Mouse (Mus musculus) granulocyte monocyte progenitor cell, adult 5-6 weeks (primary cell): ENCODE data around the gene Impdh1. TPM values are rescaled to one million over a fixed set of nuclear protein-coding genes. Genes with fewer than 3 reads are reported as not detected.

Experiments
- ATAC-seq: replicated peaks from 2 replicates; pipeline ENCODE4 v1.8.0; 2016; ENCODE audit warnings: mild to moderate bottlenecking, moderate TSS enrichment, inconsistent platforms; ENCODE audit not compliant: poor library complexity, severe bottlenecking
- total RNA-seq, 2 experiments: library from RNA; stranded (forward) in 1 of 2; stranded (reverse) in 1 of 2; fragments of 200-712, 200-1000 nt in 1 of 2; fragments of >200 nt in 1 of 2; fragmentation: Nextera tagmentation in 1 of 2; gene quantifications; 2 replicates each; pipeline ENCODE4 v1.2.3; 2014 to 2017

Gene Impdh1
- 109 and 124 TPM in 2 replicates for total RNA-seq (2014; fragmentation: Nextera tagmentation)
- total RNA-seq (2017): 110 and 120 TPM in 2 replicates

- peak; percentile 55 for ATAC-seq
These were observed at the start of gene Impdh1 for GRCm38 (mm10) chr6:29215881-29216501. Gene Impdh1 (minus strand): TSS chr6:29216364.

GRCm38 (mm10) chr6:29264456-29264781 lies 48.3 kb upstream of the Impdh1 start:
- ATAC-seq: peak; percentile 95

- no peak for ATAC-seq
These were observed 47.7 kb upstream of the Impdh1 start for GRCm38 (mm10) chr6:29263650-29264455.

DNA sequence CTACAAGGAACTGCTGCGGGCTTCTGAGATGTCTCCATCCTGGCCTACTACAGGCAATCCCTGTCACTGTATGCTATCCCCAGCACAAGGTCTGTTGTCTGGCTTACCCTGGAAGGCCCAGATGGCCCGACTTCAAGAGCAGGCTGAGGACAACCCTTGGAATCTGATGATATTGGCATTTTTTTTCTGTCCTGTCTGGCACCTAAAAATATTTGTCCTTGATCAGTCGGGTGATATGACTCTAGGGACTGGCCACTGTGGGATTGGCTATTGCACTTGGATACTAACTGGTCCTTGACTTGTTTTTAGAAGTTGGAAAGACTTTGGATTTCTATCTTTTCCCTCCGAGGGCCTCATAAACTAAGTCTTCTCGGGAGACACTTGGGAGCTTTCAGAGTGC lies 45.7 kb upstream of the Impdh1 start:
- no peak for ATAC-seq

DNA sequence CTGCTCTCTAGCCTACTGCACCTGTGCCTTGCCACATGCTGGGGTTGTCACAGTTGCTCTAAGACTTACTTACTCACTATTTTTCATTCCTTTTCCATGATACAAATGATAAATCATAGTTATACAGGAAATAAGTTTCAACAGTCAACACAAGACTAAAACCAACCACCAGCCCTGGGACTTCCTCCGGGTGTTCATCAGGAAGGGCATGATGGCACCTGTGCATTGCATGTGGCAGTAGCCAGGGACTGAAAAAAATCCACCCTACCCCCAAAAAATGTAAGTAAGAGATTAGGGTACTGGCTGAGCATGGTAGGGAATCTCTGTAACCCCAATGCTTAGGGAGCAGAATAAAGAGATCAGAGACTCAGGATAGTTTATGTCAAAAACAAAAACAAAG lies 43.3 kb upstream of the Impdh1 start:
- ATAC-seq: 0 out of 2 replicates have a peak, but pooled peaks have one; percentile 25

DNA sequence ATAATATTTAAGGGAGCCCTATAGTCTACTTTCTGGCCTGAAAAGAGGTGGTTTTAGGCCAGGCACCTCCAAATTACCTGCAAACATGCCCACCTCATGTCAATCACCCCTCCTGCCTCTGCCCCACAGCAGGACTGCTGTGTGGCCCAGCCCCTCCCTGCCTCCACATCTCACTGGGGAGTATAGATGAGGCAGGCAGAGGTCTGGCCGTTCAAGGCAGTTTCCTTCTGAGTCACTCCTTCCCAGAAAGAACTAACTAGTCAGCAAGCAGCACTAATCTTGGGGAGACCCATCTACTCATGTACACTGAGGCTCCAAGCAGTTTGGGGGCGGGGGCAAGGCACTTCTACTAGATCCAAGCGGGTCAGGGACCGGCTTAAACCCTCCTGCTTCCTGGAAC lies 30.9 kb upstream of the Impdh1 start:
- no peak for ATAC-seq

- ATAC-seq: 0 out of 2 replicates have a peak, but pooled peaks have one; percentile 9
These were observed 30.4 kb upstream of the Impdh1 start for GRCm38 (mm10) chr6:29246585-29246984.

GRCm38 (mm10) chr6:29246183-29246582 lies 30.0 kb upstream of the Impdh1 start:
- ATAC-seq: no peak

- ATAC-seq: peak; percentile 94
These were observed 29.3 kb upstream of the Impdh1 start for GRCm38 (mm10) chr6:29245272-29246120.

DNA sequence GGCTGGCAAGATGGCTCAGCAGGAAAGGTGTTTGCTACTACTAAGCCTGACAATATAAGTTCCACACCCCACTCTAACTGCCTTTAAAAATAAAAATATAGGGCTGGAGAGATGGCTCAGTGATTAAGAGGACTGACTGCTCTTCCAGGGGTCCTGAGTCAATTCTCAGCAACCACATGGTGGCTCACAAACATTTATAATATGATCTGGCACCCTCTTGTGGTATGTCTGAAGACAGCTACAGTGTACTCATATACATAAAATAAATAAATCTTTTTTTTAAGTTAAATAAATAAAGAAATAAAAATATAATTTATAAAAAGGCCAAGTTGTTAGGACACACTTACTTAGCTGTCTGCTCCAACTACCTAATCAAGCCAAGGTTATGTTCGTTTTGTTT lies 26.1 kb upstream of the Impdh1 start:
- no peak for ATAC-seq

- peak; percentile 32; the same call in 1 of the 2 replicates for ATAC-seq
These were observed 25.5 kb upstream of the Impdh1 start for GRCm38 (mm10) chr6:29241697-29242096.

- peak; percentile 58 for ATAC-seq
These were observed 24.6 kb upstream of the Impdh1 start for GRCm38 (mm10) chr6:29240806-29241205.

DNA sequence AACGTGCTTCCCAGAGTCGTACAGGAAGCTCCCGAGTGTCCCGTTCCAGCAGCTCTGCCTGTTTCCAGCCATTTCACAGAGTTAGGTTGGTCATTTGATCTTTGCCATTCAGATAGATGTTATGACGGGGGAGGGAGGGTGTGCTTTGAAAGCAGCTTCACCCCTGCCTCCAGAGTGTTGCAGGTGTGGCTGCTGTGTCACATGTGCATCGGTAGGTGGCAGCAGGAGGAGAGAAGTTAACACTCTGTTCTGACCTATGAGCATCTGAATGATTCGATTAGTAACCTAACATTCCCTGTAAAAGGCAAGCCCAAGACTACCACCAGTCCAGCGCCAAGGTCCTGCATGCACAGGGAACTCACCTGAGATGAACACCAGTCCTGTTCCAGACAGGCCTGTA lies 18.1 kb upstream of the Impdh1 start:
- ATAC-seq: peak; percentile 45

GRCm38 (mm10) chr6:29233710-29234109 lies 17.5 kb upstream of the Impdh1 start:
- no peak for ATAC-seq

DNA sequence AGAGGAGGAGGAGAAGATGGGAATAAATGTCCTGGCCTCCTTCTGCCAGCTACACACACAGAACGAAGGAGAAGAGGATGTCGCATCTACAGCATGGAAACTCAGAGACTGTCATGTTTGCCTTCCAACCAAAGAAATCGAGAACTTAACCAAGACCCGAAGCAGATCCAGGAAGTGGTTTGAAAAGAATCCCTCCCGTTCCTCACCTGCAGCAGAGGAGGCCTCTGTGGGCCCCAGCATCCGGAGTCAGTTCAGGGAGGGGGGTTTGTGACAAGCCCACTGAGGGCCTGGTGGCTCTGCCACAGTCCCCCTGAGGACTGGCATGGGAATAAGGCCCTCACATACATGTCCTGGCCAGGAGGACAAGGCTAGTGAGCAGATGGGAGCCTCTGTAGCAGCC lies 16.2 kb upstream of the Impdh1 start:
- peak; percentile 54 for ATAC-seq

- 0 out of 2 replicates have a peak, but pooled peaks have one; percentile 17 for ATAC-seq
These were observed 15.6 kb upstream of the Impdh1 start for GRCm38 (mm10) chr6:29231799-29232198.

- ATAC-seq: no peak
These were observed 14.2 kb upstream of the Impdh1 start for GRCm38 (mm10) chr6:29230386-29230785.

- no peak for ATAC-seq
These were observed 13.2 kb upstream of the Impdh1 start for GRCm38 (mm10) chr6:29229265-29229913.

DNA sequence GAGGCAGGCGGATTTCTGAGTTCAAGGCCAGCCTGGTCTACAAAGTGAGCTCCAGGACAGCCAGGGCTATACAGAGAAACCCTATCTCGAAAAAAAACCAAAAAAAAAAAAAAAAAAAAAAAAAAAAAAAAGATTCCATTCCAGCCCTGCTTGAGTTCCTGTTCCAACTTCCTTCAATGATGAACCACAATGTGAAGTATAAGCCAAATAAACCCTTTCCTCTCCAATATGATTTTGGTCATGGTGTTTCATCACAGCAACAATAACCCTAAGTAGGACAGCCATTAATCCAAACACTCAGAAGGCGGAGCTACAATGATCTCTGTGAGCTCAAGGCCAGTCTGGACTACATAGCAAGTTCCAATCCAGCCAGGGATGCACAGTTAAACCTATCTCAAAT lies 1.6 kb upstream of the Impdh1 start:
- 0 out of 2 replicates have a peak, but pooled peaks have one; percentile 16 for ATAC-seq

DNA sequence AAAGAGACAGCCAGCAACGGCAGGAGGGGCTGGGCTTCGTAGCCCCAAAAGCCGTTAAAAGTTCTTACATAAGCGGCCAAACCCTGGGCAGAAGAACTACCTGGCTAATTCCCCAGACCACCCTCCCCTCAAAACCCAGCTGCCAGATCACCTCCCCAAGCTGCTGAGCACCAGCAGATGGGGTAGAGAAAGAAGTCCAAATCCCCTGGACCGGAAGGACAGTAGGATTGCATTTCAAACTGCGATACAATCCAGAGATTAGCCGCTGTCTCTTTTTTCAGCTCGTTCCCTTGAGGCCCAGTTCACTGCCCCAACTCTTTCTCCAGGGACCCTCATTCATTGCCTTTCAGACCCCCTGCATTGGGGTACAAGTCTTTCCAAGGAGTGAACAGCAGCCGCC lies 983 bp downstream of the Impdh1 start:
- ATAC-seq: no peak
